Mouse (Mus musculus): ENCODE results near the gene Frmd5.

DNA sequence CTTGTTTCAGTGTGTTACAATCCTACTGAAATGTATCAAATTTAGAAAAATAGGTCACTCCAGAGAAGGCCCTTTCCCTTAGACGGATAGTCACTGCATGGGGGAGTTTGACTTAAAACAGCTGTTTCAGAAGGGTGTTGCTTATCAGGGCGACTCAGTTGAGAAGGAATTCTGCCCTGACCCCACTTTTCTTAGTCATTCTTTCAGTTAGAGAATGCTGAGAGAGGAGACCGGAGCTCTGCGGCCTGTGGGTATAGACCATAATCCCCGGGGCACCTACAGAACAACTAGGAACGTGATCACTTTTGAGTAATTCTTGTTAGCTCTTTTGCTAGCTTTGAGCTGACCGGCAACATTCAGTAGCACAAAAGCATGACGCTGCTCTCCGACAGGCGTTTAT lies 178.6 kb downstream of the Frmd5 start:
- no peak for TF ChIP-seq POLR2A (IDR thresholded peaks at IDR 0.05; ENCODE audit: low read depth, low read length)
- TF ChIP-seq CTCF (IDR thresholded peaks at IDR 0.05; ENCODE audit: extremely low read depth, insufficient read length, insufficient replicate concordance, low read depth, low read length): no peak
